Mouse (Mus musculus): ENCODE data around the gene Fgfr2.

- TF ChIP-seq MAFK (IDR thresholded peaks at IDR 0.05; ENCODE audit: insufficient read depth, low read depth, low read length): no peak
- TF ChIP-seq HCFC1 (IDR thresholded peaks at IDR 0.05; ENCODE audit: borderline replicate concordance, insufficient read depth, low read length): no peak
- TF ChIP-seq CHD2 (IDR thresholded peaks at IDR 0.05; ENCODE audit: low read depth, low read length): no peak
- no peak for TF ChIP-seq ZC3H11A (IDR thresholded peaks at IDR 0.05; ENCODE audit: borderline replicate concordance, low read depth, low read length)
These were observed 362.5 kb downstream of the Fgfr2 start for GRCm38 (mm10) chr7:132760589-132761180.
